Mouse (Mus musculus) right cerebral cortex, postnatal 10 days (tissue): Measurements from ENCODE around the gene Crcp.

Experiments
- DNase-seq, 2 experiments: peaks; one replicate each; pipeline ENCODE4 v3.0.0; 2021; ENCODE audit warnings: low spot score in 2 of 2

Gene Crcp

GRCm38 (mm10) chr5:130096754-130097153 lies 67.7 kb downstream of the Crcp start:
- DNase-seq, result no peak

GRCm38 (mm10) chr5:130097837-130098236 lies 68.7 kb downstream of the Crcp start:
- no peak for DNase-seq

- DNase-seq, result no peak
Observed at GRCm38 (mm10) chr5:130101724-130102123, 72.6 kb downstream of the Crcp start.

- DNase-seq, result no peak
Observed at GRCm38 (mm10) chr5:130109348-130109747, 80.3 kb downstream of the Crcp start.
